Mouse (Mus musculus) spleen, adult 2 months (tissue): ENCODE results near the gene Trappc11.

Experiments used
- CTCF ChIP-seq: fragments of 200-500 bp; IDR thresholded peaks from 2 replicates; pipeline ENCODE4 v1.5.1; 2011; ENCODE audit warnings: mild to moderate bottlenecking, inconsistent platforms; ENCODE audit not compliant: insufficient read depth, insufficient read length, insufficient replicate concordance; ENCODE audit errors: extremely low read depth
- POLR2A ChIP-seq: fragments of 200-500 bp; IDR thresholded peaks from 2 replicates; pipeline ENCODE4 v1.6.1; 2011; ENCODE audit warnings: low read depth, low read length, inconsistent platforms

DNA sequence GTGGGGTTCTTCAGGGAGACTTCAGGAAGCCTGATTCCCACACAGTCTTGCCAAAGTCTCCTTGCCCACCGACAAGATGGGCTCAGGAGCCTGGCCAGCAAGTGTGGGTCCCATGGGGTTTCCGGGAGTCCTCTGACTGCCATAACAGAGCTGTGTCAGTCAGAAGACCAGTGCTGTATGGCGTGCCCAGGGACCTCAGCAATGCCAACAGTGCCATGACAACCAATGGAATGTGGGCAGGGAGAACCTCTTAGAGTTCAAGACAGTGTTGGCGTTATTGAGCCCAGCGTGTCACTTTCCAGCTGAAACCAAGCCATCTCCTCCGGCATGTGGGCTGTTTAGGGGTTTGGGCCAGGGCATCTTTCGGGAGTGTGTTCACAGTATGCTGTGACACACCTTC lies 53.2 kb downstream of the Trappc11 start:
- TF ChIP-seq CTCF = no peak
- no peak for TF ChIP-seq POLR2A
